Mouse (Mus musculus) midbrain, embryonic 13.5 days (tissue): ENCODE measurements at regions not wholly inside any gene's neighbourhood (a gene's known extent, or its start where the extent isn't known, plus 50 kb on each side); places are given as distances from the start of the nearest gene placed in this dataset.

Experiments used
- ATAC-seq: fragments of 200-750 bp; cut with Nextera tagmentation; 2 replicates; pipeline ENCODE4 v1.8.0; 2017; ENCODE audit warnings: mild to moderate bottlenecking, moderate TSS enrichment, moderate library complexity
- H3K27ac ChIP-seq: fragments of 300-500 bp; sonication (generic); 2 replicates; pipeline ENCODE4 v1.5.1; 2015; ENCODE audit warnings: inconsistent platforms, mild to moderate bottlenecking, moderate library complexity
- H3K27me3 ChIP-seq: fragments of 300-500 bp; sonication (generic); 2 replicates; pipeline ENCODE4 v1.6.1; 2015; ENCODE audit warnings: mild to moderate bottlenecking, inconsistent platforms
- H3K36me3 ChIP-seq: fragments of 300-500 bp; sonication (generic); 2 replicates; pipeline ENCODE4 v1.6.1; 2015; ENCODE audit warnings: mild to moderate bottlenecking, inconsistent platforms
- H3K4me1 ChIP-seq: fragments of 300-500 bp; sonication (generic); replicated peaks from 2 replicates; pipeline ENCODE4 v1.6.1; 2015; ENCODE audit warnings: inconsistent platforms
- H3K4me2 ChIP-seq: fragments of 300-500 bp; sonication (generic); replicated peaks from 2 replicates; pipeline ENCODE4 v1.6.1; 2015; ENCODE audit warnings: moderate library complexity, mild to moderate bottlenecking, inconsistent platforms
- H3K4me3 ChIP-seq: fragments of 300-500 bp; sonication (generic); replicated peaks from 2 replicates; pipeline ENCODE4 v1.5.1; 2015; ENCODE audit warnings: mild to moderate bottlenecking, inconsistent platforms
- H3K9ac ChIP-seq: fragments of 300-500 bp; sonication (generic); replicated peaks from 2 replicates; pipeline ENCODE4 v1.6.1; 2015; ENCODE audit warnings: mild to moderate bottlenecking, inconsistent platforms
- H3K9me3 ChIP-seq: fragments of 300-500 bp; sonication (generic); 2 replicates; pipeline ENCODE4 v1.6.1; 2016; ENCODE audit warnings: mild to moderate bottlenecking, inconsistent platforms
- WGBS: fragments of 180-500 bp; shearing (Covaris S2); methylation state at CpG from one replicate; pipeline ENCODE4 v1.1.7; 2015; 5-methylcytosine and 5-hydroxymethylcytosine counted together

DNA sequence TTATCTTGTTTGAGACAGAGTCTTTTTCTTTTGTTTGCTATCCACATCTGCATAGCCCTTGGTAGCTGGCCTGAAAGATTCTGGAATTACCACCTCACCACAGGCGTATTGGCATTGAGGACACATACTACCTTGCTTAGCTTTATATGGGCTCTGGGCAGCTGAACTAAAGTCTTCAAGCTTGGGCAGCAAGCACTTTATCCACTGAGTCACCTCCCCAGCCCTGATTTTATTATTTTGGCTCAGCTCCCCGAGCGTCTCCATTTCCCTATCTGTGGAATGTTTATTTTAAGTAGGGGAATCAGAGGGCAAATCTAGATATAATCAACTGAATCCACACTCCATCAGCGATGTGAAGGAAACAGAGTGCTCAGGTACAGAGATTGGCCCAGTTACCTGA, 340.4 kb upstream of the Fam98a start:
- H3K27ac ChIP-seq, result no peak overlapping the region
- H3K9ac ChIP-seq, result no peak overlapping the region
- no peak overlapping the region for H3K4me3 ChIP-seq
- H3K36me3 ChIP-seq, result no peaks in the 10 kb centered on the region
- no peak for ATAC-seq
- H3K27me3 ChIP-seq, result no peaks in the 10 kb centered on the region
- 91% methylated on average over 4 of the region's 4 CpGs for WGBS
- H3K4me2 ChIP-seq, result no peak overlapping the region
- H3K9me3 ChIP-seq, result no peaks in the 10 kb centered on the region
- no peaks in the 10 kb centered on the region for H3K4me1 ChIP-seq

DNA sequence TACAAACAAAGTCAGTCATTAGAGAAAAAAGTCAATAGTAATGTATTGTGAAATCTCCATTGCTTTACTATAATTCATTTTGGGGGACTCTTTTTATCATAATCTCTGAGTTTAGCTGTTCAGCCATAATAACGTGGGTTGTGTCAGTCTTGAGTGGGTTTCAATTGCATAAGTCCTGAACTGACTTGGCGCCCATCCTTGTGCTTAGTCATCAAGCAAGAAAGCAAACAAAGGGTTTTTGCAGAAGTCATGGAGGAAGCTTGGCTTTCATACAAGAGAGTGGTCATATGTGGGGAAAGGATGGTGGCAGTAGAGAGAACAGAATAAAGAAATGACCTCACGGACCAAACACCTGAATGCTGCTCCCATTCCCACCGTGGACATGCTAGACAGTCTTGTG, 339.8 kb upstream of the Fam98a start:
- Histone ChIP-seq H3K9me3 (no peaks in the 10 kb centered on the region), H3K4me1 (no peaks in the 10 kb centered on the region), H3K4me2 (no peak overlapping the region), H3K27ac (no peak overlapping the region), H3K36me3 (no peaks in the 10 kb centered on the region), H3K27me3 (no peaks in the 10 kb centered on the region), H3K4me3 (no peak overlapping the region), H3K9ac (no peak overlapping the region)
- 90% methylated on average over 4 of the region's 4 CpGs for WGBS
- ATAC-seq, result no peak

DNA sequence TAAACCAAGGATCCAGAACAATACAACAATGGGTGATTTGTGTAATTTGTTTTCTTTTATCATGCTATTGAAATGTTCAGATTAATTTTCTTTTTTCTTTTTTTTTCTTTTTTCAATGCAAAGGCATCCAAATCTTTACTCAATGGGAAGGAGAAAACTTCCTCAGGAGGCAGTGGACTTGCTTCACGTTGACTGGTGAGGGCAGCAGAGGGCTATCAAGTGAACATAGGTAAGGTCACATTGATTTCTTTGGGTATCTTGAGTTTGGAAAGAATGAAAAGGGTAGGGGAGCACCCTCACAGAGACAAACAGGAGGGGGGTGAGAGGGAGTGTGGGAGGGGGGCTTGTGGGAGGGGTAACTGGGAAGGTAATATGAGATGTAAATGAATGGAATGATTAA, 326.1 kb upstream of the Fam98a start:
- Histone ChIP-seq H3K27ac (no peak overlapping the region), H3K27me3 (no peaks in the 10 kb centered on the region), H3K4me1 (no peaks in the 10 kb centered on the region), H3K9ac (no peak overlapping the region), H3K4me3 (no peak overlapping the region), H3K36me3 (no peaks in the 10 kb centered on the region), H3K9me3 (no peaks in the 10 kb centered on the region), H3K4me2 (no peak overlapping the region)
- 28% methylated on average over 1 of the region's 1 CpGs for WGBS
- ATAC-seq, result peak; percentile 50; the same call in 1 of the 2 replicates

DNA sequence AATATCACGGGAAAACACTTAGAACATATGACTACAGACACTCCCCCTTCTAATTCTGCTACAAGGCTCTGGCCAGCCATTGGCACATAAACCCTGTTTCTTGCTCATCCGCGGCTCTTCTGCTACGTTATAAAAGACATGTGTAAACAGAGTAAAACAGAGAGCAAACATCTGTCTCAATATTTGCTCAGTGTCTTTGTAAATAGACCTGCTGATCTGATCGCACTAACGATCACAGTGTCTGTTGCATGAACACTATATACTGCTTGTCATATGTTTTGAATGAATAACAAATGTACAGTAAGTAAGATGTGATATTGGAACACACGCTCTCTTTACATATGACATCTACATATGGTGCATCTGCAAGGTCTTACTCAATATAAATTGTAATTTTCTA, 325.1 kb upstream of the Fam98a start:
- Histone ChIP-seq H3K4me3 (no peak overlapping the region), H3K4me2 (no peak overlapping the region), H3K27ac (no peak overlapping the region), H3K27me3 (no peaks in the 10 kb centered on the region), H3K9ac (no peak overlapping the region), H3K9me3 (no peaks in the 10 kb centered on the region), H3K4me1 (no peaks in the 10 kb centered on the region), H3K36me3 (no peaks in the 10 kb centered on the region)
- WGBS, result 81% methylated on average over 7 of the region's 7 CpGs
- no peak for ATAC-seq

DNA sequence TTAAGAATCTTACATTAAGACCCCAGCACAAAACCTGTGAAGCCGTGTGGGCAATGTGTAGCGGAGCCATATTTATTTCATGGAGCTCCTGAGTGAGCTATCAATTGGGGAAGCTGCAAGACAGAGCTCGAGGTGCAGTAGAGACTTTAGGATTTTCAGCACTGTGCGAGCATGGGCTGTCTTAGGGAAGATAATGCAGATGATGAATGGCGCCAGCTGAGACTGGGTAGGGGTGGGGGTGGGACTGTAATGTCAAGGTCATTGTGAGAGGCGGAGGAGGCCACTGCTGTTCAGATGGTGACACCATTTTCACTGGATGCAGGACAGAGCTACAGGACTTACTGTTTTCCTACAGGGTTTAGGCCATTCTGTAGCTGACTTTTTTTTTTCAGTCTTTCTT, 322.8 kb upstream of the Fam98a start:
- H3K27me3 ChIP-seq, result no peaks in the 10 kb centered on the region
- 88% methylated on average over 6 of the region's 6 CpGs for WGBS
- H3K36me3 ChIP-seq, result no peaks in the 10 kb centered on the region
- H3K4me1 ChIP-seq, result peaks cover 6% of the 10 kb centered on the region
- no peaks in the 10 kb centered on the region for H3K9me3 ChIP-seq
- H3K9ac ChIP-seq, result no peak overlapping the region
- no peak overlapping the region for H3K4me2 ChIP-seq
- no peak overlapping the region for H3K4me3 ChIP-seq
- H3K27ac ChIP-seq, result no peak overlapping the region
- no peak for ATAC-seq

DNA sequence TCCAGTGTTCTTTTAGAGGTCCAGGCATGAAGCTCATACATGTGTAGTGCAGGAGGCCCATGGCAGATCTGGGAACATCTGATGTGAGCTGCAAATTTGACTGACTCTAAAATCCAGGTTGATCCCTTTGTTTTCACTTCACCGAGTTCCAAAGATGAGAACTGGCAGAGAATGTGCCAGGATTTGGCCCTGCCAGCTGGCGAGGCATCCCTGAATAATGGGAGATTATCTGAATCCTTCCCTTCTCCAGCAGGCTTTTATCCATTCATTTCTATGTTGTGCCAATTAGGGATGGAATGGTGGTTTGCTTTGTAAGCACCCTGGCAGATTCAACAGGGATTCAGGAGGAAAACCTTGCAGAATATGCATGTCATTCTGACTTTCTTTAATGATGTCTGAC, 318.7 kb upstream of the Fam98a start:
- Histone ChIP-seq H3K4me1 (peaks cover 6% of the 10 kb centered on the region), H3K36me3 (no peaks in the 10 kb centered on the region), H3K9ac (no peak overlapping the region), H3K9me3 (no peaks in the 10 kb centered on the region), H3K27ac (0 out of 2 replicates have a peak overlapping the region, but pooled peaks have one; percentile 19), H3K4me2 (no peak overlapping the region), H3K4me3 (no peak overlapping the region), H3K27me3 (no peaks in the 10 kb centered on the region)
- 11% methylated on average over 2 of the region's 2 CpGs for WGBS
- ATAC-seq, result peak; percentile 77

DNA sequence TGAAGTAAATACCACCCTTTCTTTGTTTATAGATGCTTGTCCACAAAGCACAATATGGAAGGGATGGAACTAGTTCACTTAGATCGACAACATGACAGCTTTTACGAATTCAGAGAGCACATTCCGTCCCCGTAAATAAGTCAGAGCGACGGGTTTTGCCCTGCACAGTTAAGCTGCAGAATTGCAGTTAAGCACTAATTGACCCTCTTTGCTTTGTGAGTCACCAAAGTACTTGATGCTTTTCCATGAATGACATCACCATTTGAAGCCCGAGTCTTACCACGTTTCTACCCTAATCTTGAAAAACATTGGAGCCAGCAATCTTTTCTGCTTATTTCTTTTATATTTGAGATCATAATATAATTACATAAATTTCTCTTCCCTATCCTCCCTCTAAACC, 305.3 kb upstream of the Fam98a start:
- no peak for ATAC-seq
- no peaks in the 10 kb centered on the region for H3K9me3 ChIP-seq
- H3K4me2 ChIP-seq, result no peak overlapping the region
- H3K4me1 ChIP-seq, result no peaks in the 10 kb centered on the region
- H3K9ac ChIP-seq, result no peak overlapping the region
- WGBS, result 61% methylated on average over 8 of the region's 8 CpGs
- no peak overlapping the region for H3K4me3 ChIP-seq
- no peaks in the 10 kb centered on the region for H3K27me3 ChIP-seq
- H3K36me3 ChIP-seq, result no peaks in the 10 kb centered on the region
- no peak overlapping the region for H3K27ac ChIP-seq

DNA sequence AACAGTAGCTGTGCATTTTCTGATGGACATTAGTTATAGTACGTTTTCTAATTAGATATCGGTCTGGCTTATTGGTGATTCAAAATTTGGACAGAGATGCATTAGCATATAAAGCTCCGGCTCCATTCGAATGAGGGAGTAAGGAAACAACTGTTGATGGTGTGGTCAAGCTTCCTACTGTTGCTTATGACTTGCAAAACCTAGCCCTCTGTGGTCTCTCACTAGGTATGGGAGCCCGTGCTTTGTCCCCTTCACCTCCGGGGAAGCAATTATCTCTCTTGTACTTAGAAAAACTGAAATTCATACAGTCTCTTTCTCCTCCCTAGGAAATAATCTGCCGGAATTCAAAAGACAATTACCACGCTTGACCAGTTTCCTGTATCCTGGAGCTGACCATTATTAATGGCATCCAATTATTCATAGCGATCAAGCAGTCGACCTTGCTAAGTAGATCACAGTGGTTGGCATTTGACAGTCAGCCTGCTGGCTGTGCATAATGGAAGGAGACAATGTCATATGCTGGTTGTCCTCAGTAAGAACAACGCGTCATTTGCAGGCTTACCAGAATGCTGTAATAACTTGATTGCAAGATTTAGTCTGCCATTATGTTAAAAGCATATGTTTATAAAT, 264.4 kb upstream of the Fam98a start:
- H3K27me3 ChIP-seq, result no peaks in the 10 kb centered on the region
- H3K4me3 ChIP-seq, result no peak overlapping the region
- H3K27ac ChIP-seq, result no peak overlapping the region
- H3K4me1 ChIP-seq, result peaks cover 9% of the 10 kb centered on the region
- no peaks in the 10 kb centered on the region for H3K36me3 ChIP-seq
- peak; percentile 87 for ATAC-seq
- 31% methylated on average over 12 of the region's 12 CpGs for WGBS
- no peak overlapping the region for H3K9ac ChIP-seq
- H3K9me3 ChIP-seq, result no peaks in the 10 kb centered on the region
- H3K4me2 ChIP-seq, result no peak overlapping the region

DNA sequence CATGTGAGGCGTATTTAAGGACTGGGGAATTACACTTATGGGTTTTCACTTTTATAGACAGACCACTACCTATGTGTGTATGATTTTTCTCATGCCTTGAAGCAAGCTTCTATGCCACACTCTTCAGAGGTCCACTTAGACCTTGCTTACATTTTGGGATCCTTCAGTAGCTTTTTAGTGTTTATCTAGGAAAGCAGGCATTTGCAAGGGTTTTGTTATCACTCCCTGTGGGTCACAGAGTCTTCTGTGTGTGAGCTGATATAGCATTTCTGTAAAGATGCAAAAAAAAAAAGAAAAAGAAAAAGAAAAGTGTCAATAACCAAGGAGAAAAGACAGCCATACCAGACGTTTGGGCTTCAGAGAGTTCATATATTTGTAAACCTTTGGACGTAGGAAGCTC, 260.4 kb upstream of the Fam98a start:
- peaks cover 13% of the 10 kb centered on the region for H3K4me1 ChIP-seq
- H3K27me3 ChIP-seq, result no peaks in the 10 kb centered on the region
- no peak overlapping the region for H3K9ac ChIP-seq
- no peak overlapping the region for H3K4me2 ChIP-seq
- no peaks in the 10 kb centered on the region for H3K36me3 ChIP-seq
- ATAC-seq, result no peak
- no peak overlapping the region for H3K27ac ChIP-seq
- no peaks in the 10 kb centered on the region for H3K9me3 ChIP-seq
- WGBS, result 79% methylated on average over 3 of the region's 3 CpGs
- no peak overlapping the region for H3K4me3 ChIP-seq

DNA sequence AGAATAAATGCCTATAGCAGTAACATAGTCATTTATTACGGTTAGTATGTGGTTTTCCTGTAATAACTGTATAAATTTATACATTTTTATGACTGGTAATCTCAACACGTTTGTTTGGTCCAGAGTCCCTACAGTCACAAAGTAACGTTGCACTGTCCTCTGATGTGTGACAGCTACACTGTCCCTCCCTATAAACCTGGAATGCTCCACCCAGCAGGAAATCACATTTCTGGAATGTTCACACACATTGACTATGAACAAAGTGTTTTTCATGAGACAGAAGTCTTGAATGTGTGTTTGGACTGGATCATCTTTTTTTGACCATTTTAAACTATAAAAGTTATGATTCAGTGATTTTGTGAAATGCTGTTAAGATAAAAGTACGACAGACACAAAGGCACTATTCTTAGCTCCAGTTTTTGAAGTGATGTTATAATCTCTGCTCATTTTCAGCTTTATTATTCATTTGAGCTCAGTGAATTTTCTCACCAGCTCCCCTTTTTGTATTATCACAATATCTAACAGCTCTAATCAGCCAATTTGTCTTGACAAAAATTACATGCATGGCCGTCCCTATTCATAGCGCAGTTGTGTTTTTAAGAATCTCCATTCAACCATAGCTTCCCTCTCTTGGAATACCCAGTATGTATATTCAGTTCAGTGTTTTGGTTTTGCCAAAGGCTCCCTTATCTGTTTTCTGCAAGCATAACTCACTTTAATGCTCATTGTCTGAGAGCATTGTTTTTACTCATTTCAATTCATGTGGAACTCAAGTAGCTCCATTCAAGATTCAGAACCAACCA, 257.0 kb upstream of the Fam98a start:
- Histone ChIP-seq H3K27me3 (no peaks in the 10 kb centered on the region), H3K4me1 (peaks cover 3% of the 10 kb centered on the region; the same call in 1 of the 2 replicates), H3K4me3 (no peak overlapping the region), H3K9ac (no peak overlapping the region), H3K27ac (no peak overlapping the region), H3K9me3 (no peaks in the 10 kb centered on the region), H3K36me3 (no peaks in the 10 kb centered on the region), H3K4me2 (no peak overlapping the region)
- 0 out of 2 replicates have a peak, but pooled peaks have one; percentile 47 for ATAC-seq
- 32% methylated on average over 6 of the region's 6 CpGs for WGBS

DNA sequence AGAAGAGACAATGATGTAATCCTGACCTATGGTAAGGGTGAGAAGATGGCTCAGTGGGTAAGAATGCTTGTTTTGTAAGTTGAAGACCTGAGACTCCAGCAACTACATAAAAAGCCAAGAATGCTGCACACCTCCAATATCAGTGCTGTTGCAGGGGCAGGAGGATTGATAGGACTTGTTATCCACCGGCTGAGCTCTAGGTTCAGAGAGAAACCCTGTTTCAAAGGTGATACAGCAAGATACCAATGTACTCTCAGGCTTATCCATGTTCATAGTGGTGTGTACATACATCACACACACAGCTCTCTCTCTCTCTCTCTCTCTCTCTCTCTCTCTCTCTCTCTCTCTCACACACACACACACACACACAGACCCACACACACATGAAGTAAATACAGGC, 256.3 kb upstream of the Fam98a start:
- no peaks in the 10 kb centered on the region for H3K9me3 ChIP-seq
- H3K4me3 ChIP-seq, result no peak overlapping the region
- H3K36me3 ChIP-seq, result no peaks in the 10 kb centered on the region
- H3K4me1 ChIP-seq, result peaks cover 3% of the 10 kb centered on the region; the same call in 1 of the 2 replicates
- no peak overlapping the region for H3K9ac ChIP-seq
- no peak for ATAC-seq
- WGBS, result 71% methylated on average over 1 of the region's 1 CpGs
- no peak overlapping the region for H3K27ac ChIP-seq
- no peaks in the 10 kb centered on the region for H3K27me3 ChIP-seq
- H3K4me2 ChIP-seq, result no peak overlapping the region

DNA sequence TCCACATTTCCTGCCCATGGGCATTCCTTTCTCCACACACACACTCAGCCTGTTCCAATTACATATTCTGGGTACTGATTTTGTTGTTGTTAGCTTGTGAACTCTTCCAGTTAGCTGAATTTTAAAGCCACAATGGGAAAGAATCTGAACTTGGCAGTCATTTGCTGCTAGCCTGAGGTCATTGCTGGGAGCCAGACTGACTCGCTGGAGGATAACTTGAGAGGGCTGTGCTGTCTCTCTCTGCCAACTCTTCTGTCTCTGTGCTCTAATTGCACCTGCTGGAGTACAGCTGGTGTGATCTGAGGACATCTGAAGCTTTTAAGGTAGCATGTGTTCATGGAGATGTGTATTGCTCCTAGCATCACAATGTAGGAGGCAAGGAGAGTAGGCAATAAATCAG, 252.6 kb upstream of the Fam98a start:
- H3K4me2 ChIP-seq, result no peak overlapping the region
- no peak for ATAC-seq

More for the DNA sequence above, 252.6 kb upstream of the Fam98a start:
- 80% methylated on average over 1 of the region's 1 CpGs for WGBS
- H3K9me3 ChIP-seq, result no peaks in the 10 kb centered on the region
- H3K9ac ChIP-seq, result no peak overlapping the region
- H3K36me3 ChIP-seq, result no peaks in the 10 kb centered on the region
- no peak overlapping the region for H3K4me3 ChIP-seq
- H3K4me1 ChIP-seq, result 0 out of 2 replicates have a peak, but pooled peaks cover 3% of the 10 kb centered on the region
- H3K27ac ChIP-seq, result no peak overlapping the region
- H3K27me3 ChIP-seq, result no peaks in the 10 kb centered on the region
